Mouse (Mus musculus) T-helper 17 cell (primary cell): ENCODE results near the gene Vmn1r225.
"Not testable (repeated sequence)": the region's sequence is repeated elsewhere in the genome, so short reads cannot be mapped to it uniquely, and the experiment has no call there.

Experiments
- in situ Hi-C, 2 experiments: fragments of 300-600 bp; cut with MboI, MseI; formaldehyde crosslinking; loops; 1 replicate in 1 of 2; 2 replicates in 1 of 2; pipeline ENCODE4 v1.15.1; 2025; ENCODE audit warnings: high pct_unique_total_duplicates in 2 of 2

Gene Vmn1r225

GRCm38 (mm10) chr17:20497858-20498257, at the start of gene Vmn1r225:
Vmn1r225 (plus strand) TSS chr17:20498158.
- in situ Hi-C loops = no loop called here

GRCm38 (mm10) chr17:20473311-20473710, 24.6 kb upstream of the Vmn1r225 start:
- in situ Hi-C loops = no loop called here

- in situ Hi-C loops = no loop called here
These were observed 16.7 kb upstream of the Vmn1r225 start, which contains the start of gene Vmn2r108 for GRCm38 (mm10) chr17:20481231-20481630. Vmn2r108 (minus strand) TSS chr17:20481331.

DNA sequence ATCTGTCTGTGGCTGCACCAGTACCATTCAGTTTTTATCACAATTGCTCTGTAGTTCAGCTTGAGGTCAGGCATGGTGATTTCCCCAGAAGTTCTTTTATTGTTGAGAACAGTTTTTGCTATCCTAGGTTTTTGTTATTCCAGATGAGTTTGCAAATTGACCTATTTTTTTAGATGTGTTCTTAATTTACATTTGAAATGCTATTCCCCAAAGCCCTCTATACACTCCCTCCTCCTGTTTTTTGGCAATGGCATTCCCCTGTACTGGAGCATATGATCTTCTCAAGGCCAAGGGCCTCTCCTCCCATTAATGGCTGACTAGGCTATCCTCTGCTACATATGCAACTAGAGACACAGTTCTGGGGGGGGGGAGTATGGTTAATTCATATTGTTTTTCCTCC, 10.3 kb downstream of the Vmn1r225 start:
- in situ Hi-C loops = not testable (repeated sequence)
